Mouse (Mus musculus): ENCODE data around the gene Pex6.

DNA sequence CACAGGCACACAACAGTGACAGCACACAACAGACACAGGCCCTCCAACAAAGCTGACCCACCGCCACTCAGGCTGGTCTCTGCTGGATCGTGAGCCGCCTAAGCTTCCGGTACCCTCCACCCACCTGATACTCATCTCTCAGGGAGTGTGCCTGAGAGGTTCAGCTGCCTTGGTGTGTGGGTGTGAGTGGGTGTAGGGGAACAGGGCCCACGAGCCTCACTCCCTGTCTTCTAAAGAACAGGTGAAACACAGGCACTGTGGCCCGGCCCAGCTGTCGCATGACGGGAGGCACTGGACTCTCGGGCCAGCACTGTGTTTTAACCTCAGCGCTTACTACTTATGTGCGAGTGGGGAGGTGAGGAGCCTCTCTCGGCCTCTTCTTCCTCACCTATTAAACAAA, 9.2 kb upstream of the Pex6 start:
- TF ChIP-seq GATA1 (IDR thresholded peaks at IDR 0.05; ENCODE audit: low read length) (no peak), TAL1 (IDR thresholded peaks at IDR 0.05; ENCODE audit: low read length) (no peak)

Data from erythroblast, embryonic 14.5 days (primary cell).